Mouse (Mus musculus) bone marrow macrophage, adult 2 months (primary cell): ENCODE data around the gene Copg2.

Experiments used
- CTCF ChIP-seq: IDR thresholded peaks from 2 replicates; pipeline ENCODE4 v1.5.1; 2012; ENCODE audit warnings: low read depth, mild to moderate bottlenecking, low read length, moderate library complexity
- POLR2A ChIP-seq: IDR thresholded peaks from 2 replicates; pipeline ENCODE4 v1.6.1; 2012; ENCODE audit warnings: mild to moderate bottlenecking, low read depth, low read length, borderline replicate concordance

GRCm38 (mm10) chr6:30748358-30748910 lies 148.2 kb downstream of the Copg2 start:
- TF ChIP-seq POLR2A (no peak), CTCF (no peak)
